Mouse (Mus musculus) CH12.LX (cell line): ENCODE measurements around the gene Sh2d6. TPM values are rescaled to one million over a fixed set of nuclear protein-coding genes. Genes with fewer than 3 reads are reported as not detected.
A peak's percentile ranks its signal among the peaks of the same experiment; 100 is the strongest.
"Not testable (repeated sequence)": the region's sequence is repeated elsewhere in the genome, so short reads cannot be mapped to it uniquely, and the experiment has no call there.

ENCODE experiments used
- DNase-seq: peaks from one replicate; pipeline ENCODE4 v3.0.0-alpha.2; 2013; ENCODE audit errors: extremely low read depth
- H3K27ac ChIP-seq: 2 replicates; pipeline ENCODE4 v1.5.1; 2012; ENCODE audit warnings: low read depth, mild to moderate bottlenecking, control low read depth, moderate library complexity; ENCODE audit not compliant: insufficient read depth
- H3K27me3 ChIP-seq: replicated peaks from 2 replicates; pipeline ENCODE3; 2012; ENCODE audit warnings: inconsistent platforms
- H3K36me3 ChIP-seq, 2 experiments: replicated peaks in 1 of 2; 2 replicates each; pipeline versions ENCODE3 to v1.6.1; 2012; ENCODE audit warnings: inconsistent platforms in 1 of 2, low read length in 1 of 2, mild to moderate bottlenecking in 1 of 2, mixed read lengths in 1 of 2, moderate library complexity in 1 of 2; ENCODE audit not compliant: control insufficient read depth in 1 of 2, insufficient read depth in 1 of 2
- H3K4me1 ChIP-seq, 2 experiments: 2 replicates each; pipeline ENCODE4 v1.6.1; 2012; ENCODE audit warnings: inconsistent platforms in 1 of 2, moderate library complexity in 1 of 2; ENCODE audit not compliant: insufficient read depth in 2 of 2, control insufficient read depth in 1 of 2
- H3K4me2 ChIP-seq: 2 replicates; pipeline ENCODE4 v1.6.1; 2012; ENCODE audit warnings: low read depth, mild to moderate bottlenecking, control low read depth; ENCODE audit not compliant: poor library complexity, insufficient read depth, severe bottlenecking
- H3K4me3 ChIP-seq, 3 experiments: fragments of 150-350 bp in 1 of 3; sonication (generic) in 1 of 3; replicated peaks in 1 of 3; 2 replicates each; pipeline versions ENCODE3 to v1.5.1; 2011 to 2012; ENCODE audit warnings: low read depth in 2 of 3, low read length in 2 of 3, mild to moderate bottlenecking in 2 of 3, moderate library complexity in 2 of 3, control low read depth in 1 of 3, improper control_type of control experiment in 1 of 3, inconsistent platforms in 1 of 3, mixed read lengths in 1 of 3; ENCODE audit not compliant: poor library complexity in 1 of 3
- H3K79me2 ChIP-seq: replicated peaks from 2 replicates; pipeline ENCODE4 v1.6.1; 2012; ENCODE audit warnings: mild to moderate bottlenecking, moderate library complexity; ENCODE audit not compliant: control insufficient read depth, poor library complexity, insufficient read depth, severe bottlenecking; ENCODE audit errors: extremely low read depth
- H3K9ac ChIP-seq: 2 replicates; pipeline ENCODE4 v1.6.1; 2012; ENCODE audit warnings: low read depth, mild to moderate bottlenecking, control low read depth, moderate library complexity; ENCODE audit not compliant: insufficient read depth
- H3K9me3 ChIP-seq: replicated peaks from 2 replicates; pipeline ENCODE3; 2012; ENCODE audit warnings: low read length, inconsistent platforms, mixed read lengths
- BHLHE40 ChIP-seq: IDR thresholded peaks from 2 replicates; pipeline ENCODE4 v1.6.1; 2011; ENCODE audit warnings: mild to moderate bottlenecking, low read depth, low read length, improper control_type of control experiment
- CTCF ChIP-seq, 2 experiments: IDR thresholded peaks in 1 of 2; conservative IDR thresholded peaks in 1 of 2; 2 replicates each; pipeline ENCODE4 v1.5.1; 2011 to 2012; ENCODE audit warnings: low read depth in 2 of 2, low read length in 2 of 2, improper control_type of control experiment in 1 of 2, inconsistent platforms in 1 of 2, mild to moderate bottlenecking in 1 of 2, moderate library complexity in 1 of 2
- E2F4 ChIP-seq: IDR thresholded peaks from 2 replicates; pipeline ENCODE4 v1.6.1; 2011; ENCODE audit warnings: low read depth, low read length, improper control_type of control experiment; ENCODE audit not compliant: insufficient replicate concordance
- ETS1 ChIP-seq: conservative IDR thresholded peaks from 2 replicates; pipeline ENCODE4 v1.6.1; 2012; ENCODE audit warnings: low read depth, mild to moderate bottlenecking, inconsistent platforms, low read length, improper control_type of control experiment, moderate library complexity
- HCFC1 ChIP-seq: IDR thresholded peaks from 2 replicates; pipeline ENCODE4 v1.6.1; 2012; ENCODE audit warnings: low read depth, mild to moderate bottlenecking, inconsistent platforms, low read length, improper control_type of control experiment
- JUND ChIP-seq: conservative IDR thresholded peaks from 2 replicates; pipeline ENCODE4 v1.6.1; 2011; ENCODE audit warnings: low read depth, low read length, improper control_type of control experiment
- MAX ChIP-seq: IDR thresholded peaks from 2 replicates; pipeline ENCODE4 v1.6.1; 2011; ENCODE audit warnings: low read length, improper control_type of control experiment
- MAZ ChIP-seq: IDR thresholded peaks from 2 replicates; pipeline ENCODE4 v1.6.1; 2012; ENCODE audit warnings: low read depth, mild to moderate bottlenecking, inconsistent platforms, low read length, improper control_type of control experiment, moderate library complexity
- MEF2A ChIP-seq: IDR thresholded peaks from 2 replicates; pipeline ENCODE4 v1.6.1; 2014; ENCODE audit warnings: low read depth, mild to moderate bottlenecking, inconsistent platforms, low read length, improper control_type of control experiment, borderline replicate concordance
- MYC ChIP-seq: IDR thresholded peaks from 2 replicates; pipeline ENCODE4 v1.6.1; 2011; ENCODE audit warnings: low read depth, mild to moderate bottlenecking, improper control_type of control experiment, low read length
- NELFE ChIP-seq: IDR thresholded peaks from 2 replicates; pipeline ENCODE4 v1.6.1; 2011; ENCODE audit warnings: low read depth, low read length, improper control_type of control experiment
- SIN3A ChIP-seq: IDR thresholded peaks from 2 replicates; pipeline ENCODE4 v1.6.1; 2012; ENCODE audit warnings: low read length, improper control_type of control experiment, inconsistent platforms
- SMC3 ChIP-seq: IDR thresholded peaks from 2 replicates; pipeline ENCODE4 v1.6.1; 2011; ENCODE audit warnings: low read depth, low read length, improper control_type of control experiment
- TBP ChIP-seq: conservative IDR thresholded peaks from 2 replicates; pipeline ENCODE4 v1.6.1; 2011; ENCODE audit warnings: low read depth, low read length, improper control_type of control experiment
- UBTF ChIP-seq: IDR thresholded peaks from 2 replicates; pipeline ENCODE4 v1.6.1; 2012; ENCODE audit warnings: low read depth, mild to moderate bottlenecking, inconsistent platforms, low read length, improper control_type of control experiment, moderate library complexity
- ZC3H11A ChIP-seq: IDR thresholded peaks from 2 replicates; pipeline ENCODE4 v1.6.1; 2012; ENCODE audit warnings: low read depth, mild to moderate bottlenecking, inconsistent platforms, low read length, improper control_type of control experiment
- dilution Hi-C: fragments of 300-500 bp; cut with MboI; formaldehyde crosslinking; loops from 2 replicates; pipeline ENCODE4 v1.14.3; 2020; ENCODE audit warnings: low sequenced_read_pairs; ENCODE audit not compliant: extremely low pct_unique_long_range_greater_than_20kb, extremely low pct_ligation_motif_present
- in situ Hi-C: fragments of 300-500 bp; cut with MboI; formaldehyde crosslinking; loops from 3 replicates; pipeline ENCODE4 v1.14.3; 2019; ENCODE audit warnings: low sequenced_read_pairs, low pct_ligation_motif_present, low pct_unique_long_range_greater_than_20kb, mixed read lengths
- polyA plus RNA-seq: library from polyadenylated mRNA; unstranded; fragments of >175 nt; gene quantifications from 2 replicates; pipeline ENCODE4 v1.2.1, GENCODE M21; 2012; ENCODE audit warnings: low read depth; ENCODE audit not compliant: insufficient read length
- total RNA-seq, 2 experiments: library from RNA; depleted of rRNA; stranded (reverse); fragments of 300-350 nt in 1 of 2; fragments of >200 nt in 1 of 2; gene quantifications; 2 replicates each; pipeline ENCODE4 v1.2.3; 2012 to 2014

Sh2d6 gene
- total and polyA plus RNA-seq, 3 experiments, result 0.78 to 4.9 (median 1.7) TPM

- Histone ChIP-seq H3K9me3 (peaks cover 3% of the 10 kb centered on the region), H3K27me3 (no peaks in the 10 kb centered on the region)
- peak; percentile 92 for DNase-seq
- TF ChIP-seq NELFE, result no peak; the same call in 1 of the 2 replicates
- no peak for TF ChIP-seq TBP
- TF ChIP-seq MAZ, result peak; percentile 61; the same call in 1 of the 2 replicates
- TF ChIP-seq CTCF (conservative IDR thresholded peaks at IDR 0.05 in 1 of 2, IDR thresholded peaks at IDR 0.05 in 1 of 2; ENCODE audit: low read depth in 2 of 2, low read length in 2 of 2), result peak; percentile 96 to 99
- TF ChIP-seq ZC3H11A, result peak; percentile 96
- TF ChIP-seq SIN3A, result no peak; the same call in 1 of the 2 replicates
- no peak for TF ChIP-seq UBTF
- no peak for TF ChIP-seq MAX
- TF ChIP-seq MEF2A, result peak; percentile 44; the same call in 1 of the 2 replicates
- TF ChIP-seq BHLHE40, result no peak
- no peak for TF ChIP-seq E2F4
- peak; percentile 54; the same call in 1 of the 2 replicates for TF ChIP-seq MYC
- TF ChIP-seq SMC3, result peak; percentile 100
- TF ChIP-seq ETS1, result peak; percentile 28; the same call in 1 of the 2 replicates
- no peak; the same call in 1 of the 2 replicates for TF ChIP-seq JUND
- no peak; the same call in 1 of the 2 replicates for TF ChIP-seq HCFC1
- TF ChIP-seq, all 38 proteins: peak for 7
- Histone ChIP-seq H3K4me2 (peak overlapping the region; percentile 8; the same call in 1 of the 2 replicates), H3K9ac (no peak overlapping the region; the same call in 1 of the 2 replicates), H3K79me2 (no peaks in the 10 kb centered on the region), H3K27ac (0 out of 2 replicates have a peak overlapping the region, but pooled peaks have one; percentile 41), H3K4me1 (peaks cover 4 to 41% of the 10 kb centered on the region in 2 experiments; a peak in 3 of 4 replicates), H3K36me3 (no peaks in the 10 kb centered on the region), H3K4me3 (no peak overlapping the region)
- dilution Hi-C loops (no loop called here), in situ Hi-C loops (no loop called here)
These were observed 12.7 kb upstream of the Sh2d6 start for GRCm38 (mm10) chr6:72534035-72534809.

GRCm38 (mm10) chr6:72533555-72533954 lies 12.0 kb upstream of the Sh2d6 start:
- H3K9me3 ChIP-seq, H3K79me2 ChIP-seq, H3K4me2 ChIP-seq, H3K9ac ChIP-seq, H3K27me3 ChIP-seq, H3K4me3 ChIP-seq, H3K36me3 ChIP-seq, DNase-seq, H3K27ac ChIP-seq, in situ Hi-C loops, dilution Hi-C loops: not testable (repeated sequence)
- peaks cover 7 to 40% of the 10 kb centered on the region in 2 experiments for H3K4me1 ChIP-seq
